Mouse (Mus musculus): Measurements from ENCODE around the gene Gm7173.

Gene Gm7173

DNA sequence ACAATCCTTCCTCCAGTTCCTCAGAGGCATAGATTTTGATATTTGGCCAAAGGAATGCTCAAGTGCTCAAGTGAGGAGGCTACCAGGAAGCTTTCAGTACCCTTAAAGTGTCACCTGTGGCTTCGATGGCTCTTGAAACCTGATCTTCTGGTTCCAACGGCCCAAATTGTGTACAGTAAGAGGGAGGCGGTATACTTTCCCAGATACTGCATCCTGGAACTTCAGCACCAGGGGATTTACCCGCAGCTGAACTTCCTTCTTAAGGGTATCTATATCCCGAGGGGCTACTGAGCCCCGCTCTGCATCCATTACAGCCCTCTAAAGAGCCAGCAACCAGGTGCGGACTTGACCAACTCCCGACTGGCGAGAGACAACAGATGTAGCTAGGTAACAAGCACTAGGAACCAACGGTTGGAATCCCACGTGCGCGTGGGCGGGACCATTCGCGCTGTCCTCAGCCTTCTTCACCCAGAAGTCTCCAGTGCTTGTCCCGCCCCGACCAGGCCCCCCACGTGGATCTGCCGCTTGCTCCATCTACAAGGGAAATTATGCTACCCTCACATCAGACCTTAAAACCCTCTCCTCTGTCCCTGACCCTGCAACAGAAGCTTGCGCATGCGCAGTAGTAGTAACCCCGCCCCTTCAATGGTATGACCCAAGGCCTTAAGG is at the start of gene Gm7173:
Gm7173 (minus strand) TSS at position 309 of the 669 bp plus-strand sequence.
- DNase-seq, result peak; percentile 11 to 68

DNA sequence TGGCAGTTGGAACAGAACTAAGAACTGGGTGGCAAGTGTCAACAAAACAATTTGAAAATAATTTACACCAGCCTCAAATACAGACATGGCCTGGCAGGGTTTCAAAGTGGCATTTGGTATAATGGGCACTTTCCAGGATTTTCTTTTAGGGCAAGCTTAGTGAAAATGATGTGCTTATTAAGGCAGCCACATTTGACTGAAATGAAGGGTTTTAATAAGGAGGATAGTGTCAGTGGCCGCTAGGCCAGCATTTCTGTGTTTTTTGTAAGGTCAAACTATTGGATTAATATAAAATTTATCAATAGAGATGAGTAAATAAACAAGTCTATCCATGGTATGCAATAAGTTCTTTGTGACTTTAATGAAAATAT is 546 bp upstream of the Gm7173 start:
- DNase-seq, result no peak

DNA sequence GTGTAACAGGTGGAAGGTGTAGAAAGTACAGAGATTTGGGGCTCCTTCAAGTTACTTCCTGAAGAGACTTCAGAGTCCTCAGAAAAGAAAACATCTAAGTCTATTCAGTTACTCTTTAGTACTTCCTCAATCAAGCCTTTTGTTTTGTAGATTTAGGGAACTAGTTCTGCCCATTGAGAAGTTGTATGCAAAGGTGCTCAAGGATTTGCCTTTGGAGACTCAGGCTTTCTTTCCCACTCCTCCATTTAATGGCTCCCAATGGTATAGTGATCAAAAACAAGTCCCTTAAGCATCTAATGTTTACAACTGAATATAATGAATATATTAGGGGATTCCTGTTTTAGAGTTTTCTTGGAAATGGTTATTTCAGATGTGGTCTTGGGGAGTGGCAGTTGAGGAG is 200.3 kb downstream of the Gm7173 start:
- no peak for DNase-seq
